Mouse (Mus musculus) stomach, embryonic 16.5 days (tissue): ENCODE data around the gene Vasp. TPM values are rescaled to one million over a fixed set of nuclear protein-coding genes. Genes with fewer than 3 reads are reported as not detected.
A peak's percentile ranks its signal among the peaks of the same experiment; 100 is the strongest.

Experiments used
- ATAC-seq: fragments of 200-750 bp; cut with Nextera tagmentation; 2 replicates; pipeline ENCODE4 v1.8.0; 2017; ENCODE audit warnings: moderate number of reproducible peaks, moderate TSS enrichment; ENCODE audit not compliant: insufficient read depth, low FRiP score
- H3K27ac ChIP-seq: fragments of 300-500 bp; sonication (generic); 2 replicates; pipeline ENCODE4 v1.5.1; 2014; ENCODE audit warnings: low read length
- H3K27me3 ChIP-seq: fragments of 300-500 bp; sonication (generic); 2 replicates; pipeline ENCODE4 v1.6.1; 2014; ENCODE audit warnings: low read length, control low read depth, mixed read lengths; ENCODE audit not compliant: control insufficient read depth, insufficient read depth
- H3K36me3 ChIP-seq: fragments of 300-500 bp; sonication (generic); 2 replicates; pipeline ENCODE4 v1.6.1; 2014; ENCODE audit warnings: low read length; ENCODE audit not compliant: control insufficient read depth, insufficient read depth
- H3K4me1 ChIP-seq: fragments of 300-500 bp; sonication (generic); 2 replicates; pipeline ENCODE4 v1.6.1; 2014; ENCODE audit warnings: low read length, control low read depth, mixed read lengths; ENCODE audit not compliant: control insufficient read depth, insufficient read depth
- H3K4me2 ChIP-seq: fragments of 300-500 bp; sonication (generic); 2 replicates; pipeline ENCODE4 v1.6.1; 2014; ENCODE audit warnings: low read depth, low read length, mixed read lengths
- H3K4me3 ChIP-seq: fragments of 300-500 bp; sonication (generic); replicated peaks from 2 replicates; pipeline ENCODE4 v1.5.1; 2014; ENCODE audit warnings: mild to moderate bottlenecking, low read length
- H3K9ac ChIP-seq: fragments of 300-500 bp; sonication (generic); 2 replicates; pipeline ENCODE4 v1.6.1; 2014; ENCODE audit warnings: low read length
- H3K9me3 ChIP-seq: fragments of 300-500 bp; sonication (generic); replicated peaks from 2 replicates; pipeline ENCODE4 v1.6.1; 2016; ENCODE audit warnings: low read length, control low read depth; ENCODE audit not compliant: control insufficient read depth
- WGBS: fragments of 180-500 bp; shearing (Covaris S2); extraction: QIAGEN DNeasy Blood & Tissue Kit; methylation state at CpG from one replicate; pipeline ENCODE4 v1.1.7; 2014; 5-methylcytosine and 5-hydroxymethylcytosine counted together
- polyA plus RNA-seq: library from polyadenylated mRNA; unstranded; fragments of >200 nt; fragmentation: Nextera tagmentation; extraction: Ambion mirVana; gene quantifications from 2 replicates; pipeline ENCODE4 v1.2.1, GENCODE M21; 2015

Gene Vasp
- polyA plus RNA-seq, 1 experiment from 2014 or later = 85.6 TPM

DNA sequence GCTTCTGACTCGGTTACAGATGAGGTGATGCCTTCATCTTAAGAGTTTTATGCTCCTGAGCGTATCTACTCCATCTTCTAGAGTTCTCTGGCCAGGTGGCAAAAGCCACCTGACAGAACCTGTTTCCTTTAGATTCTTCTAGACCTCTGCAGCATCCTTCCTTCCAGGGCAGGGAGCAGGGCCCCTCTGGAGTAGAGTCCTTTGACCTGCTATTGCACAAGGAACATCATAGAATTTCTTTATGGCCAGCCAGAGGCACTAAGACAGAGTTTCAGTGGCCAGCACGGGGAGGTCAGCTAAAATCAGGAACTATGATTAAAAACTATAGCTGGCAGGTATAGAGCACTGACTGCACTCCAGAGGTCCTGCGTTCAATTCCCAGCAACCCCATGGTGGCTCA, 19.5 kb downstream of the Vasp start:
- H3K4me3 ChIP-seq = no peak overlapping the region

DNA sequence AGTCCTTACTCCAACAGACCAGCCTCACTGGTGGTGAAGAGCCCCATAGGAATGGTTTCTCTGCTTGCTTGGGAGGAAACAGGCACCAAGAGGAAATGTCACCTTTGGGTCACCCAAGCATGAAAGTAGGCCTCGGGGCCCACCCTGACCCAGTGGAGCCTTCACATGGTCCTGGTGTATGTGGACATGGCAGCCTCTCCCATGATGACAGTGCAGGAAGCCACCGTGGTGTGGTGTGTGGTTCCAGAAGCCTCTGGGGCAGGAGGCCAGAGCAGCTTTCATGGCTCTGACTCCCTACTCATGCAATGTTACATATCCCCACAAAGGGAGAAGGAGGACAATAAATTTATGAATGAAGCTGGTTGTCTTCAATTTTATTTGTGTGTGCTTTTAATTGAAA, 24.1 kb downstream of the Vasp start:
- Histone ChIP-seq H3K9ac (no peak overlapping the region), H3K27ac (no peak overlapping the region), H3K27me3 (no peaks in the 10 kb centered on the region), H3K4me2 (no peak overlapping the region), H3K4me3 (no peak overlapping the region), H3K36me3 (0 out of 2 replicates have a peak, but pooled peaks cover 4% of the 10 kb centered on the region), H3K4me1 (no peaks in the 10 kb centered on the region), H3K9me3 (no peaks in the 10 kb centered on the region)
- WGBS = 100% methylated on average over 2 of the region's 2 CpGs
- no peak for ATAC-seq

More for the DNA sequence above, 19.5 kb downstream of the Vasp start:
- H3K27ac ChIP-seq = no peak overlapping the region
- H3K27me3 ChIP-seq = no peaks in the 10 kb centered on the region
- no peak overlapping the region for H3K9ac ChIP-seq
- H3K36me3 ChIP-seq = peaks cover 18% of the 10 kb centered on the region; the same call in 1 of the 2 replicates
- H3K4me2 ChIP-seq = no peak overlapping the region
- no peaks in the 10 kb centered on the region for H3K4me1 ChIP-seq
- WGBS = 74% methylated on average over 4 of the region's 4 CpGs
- no peaks in the 10 kb centered on the region for H3K9me3 ChIP-seq
- no peak for ATAC-seq

- Histone ChIP-seq H3K4me3 (no peak overlapping the region), H3K9me3 (no peaks in the 10 kb centered on the region), H3K4me1 (no peaks in the 10 kb centered on the region), H3K27ac (no peak overlapping the region), H3K27me3 (no peaks in the 10 kb centered on the region), H3K36me3 (0 out of 2 replicates have a peak, but pooled peaks cover 4% of the 10 kb centered on the region), H3K9ac (no peak overlapping the region), H3K4me2 (no peak overlapping the region)
- WGBS = 88% methylated on average over 1 of the region's 1 CpGs
- no peak; the same call in 1 of the 2 replicates for ATAC-seq
Measured at GRCm38 (mm10) chr7:19246855-19247254, 24.8 kb downstream of the Vasp start.

DNA sequence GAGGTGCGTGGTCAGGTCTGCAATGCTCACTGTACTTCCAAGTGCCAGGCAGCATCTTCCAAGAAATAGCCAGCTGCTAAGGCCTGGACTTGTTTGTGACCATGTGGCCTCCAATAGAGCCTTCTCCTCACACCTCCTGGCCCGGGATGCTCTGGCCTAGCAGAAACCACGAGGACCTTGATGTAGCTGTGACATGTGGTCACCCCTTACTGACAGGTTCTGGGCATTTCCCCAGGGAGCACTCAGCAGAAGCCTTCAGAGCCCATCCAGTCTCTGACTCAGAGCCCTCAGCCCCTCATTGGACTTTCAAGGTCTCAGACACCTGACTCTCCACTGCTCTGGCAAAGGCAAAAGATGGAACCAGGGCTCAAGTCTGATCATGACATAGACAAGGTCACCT, 26.5 kb downstream of the Vasp start:
- no peak overlapping the region for H3K4me3 ChIP-seq
- H3K27ac ChIP-seq = no peak overlapping the region
- H3K27me3 ChIP-seq = no peaks in the 10 kb centered on the region
- ATAC-seq = no peak
- no peaks in the 10 kb centered on the region for H3K9me3 ChIP-seq
- no peak overlapping the region for H3K4me2 ChIP-seq
- WGBS = 93% methylated on average over 3 of the region's 3 CpGs
- peaks cover 5% of the 10 kb centered on the region; the same call in 1 of the 2 replicates for H3K4me1 ChIP-seq
- H3K9ac ChIP-seq = no peak overlapping the region
- H3K36me3 ChIP-seq = 0 out of 2 replicates have a peak, but pooled peaks cover 4% of the 10 kb centered on the region

DNA sequence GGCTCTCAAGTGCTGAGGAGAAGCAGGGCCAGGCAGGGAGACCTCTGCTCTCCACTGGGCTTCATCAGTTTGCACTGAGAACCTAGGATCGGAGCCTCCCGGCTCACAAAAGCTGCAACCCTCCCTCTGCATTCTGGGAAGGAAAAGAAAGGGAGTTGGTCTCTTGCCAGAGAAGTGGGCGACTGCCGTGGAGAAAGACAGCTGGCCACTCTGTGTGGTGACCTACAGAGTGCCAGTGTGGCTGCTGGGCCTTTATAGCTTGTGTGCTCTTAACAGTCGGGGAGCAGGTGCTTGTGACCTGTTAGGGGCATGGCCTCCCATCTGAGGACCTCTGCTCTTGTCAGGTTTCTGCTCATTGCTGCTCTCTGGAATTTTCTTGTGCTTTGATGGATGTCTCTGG, 27.8 kb downstream of the Vasp start:
- no peak for ATAC-seq

GRCm38 (mm10) chr7:19242005-19242404, 29.6 kb downstream of the Vasp start:
- Histone ChIP-seq H3K9me3 (no peaks in the 10 kb centered on the region), H3K9ac (no peak overlapping the region), H3K27me3 (no peaks in the 10 kb centered on the region), H3K27ac (no peak overlapping the region), H3K4me3 (no peak overlapping the region), H3K4me1 (peaks cover 8% of the 10 kb centered on the region; the same call in 1 of the 2 replicates), H3K36me3 (no peaks in the 10 kb centered on the region), H3K4me2 (no peak overlapping the region)
- WGBS = 89% methylated on average over 1 of the region's 1 CpGs
- no peak for ATAC-seq

More for the DNA sequence above, 27.8 kb downstream of the Vasp start:
- peaks cover 8% of the 10 kb centered on the region; the same call in 1 of the 2 replicates for H3K4me1 ChIP-seq
- H3K4me2 ChIP-seq = no peak overlapping the region
- H3K9me3 ChIP-seq = no peaks in the 10 kb centered on the region
- H3K27ac ChIP-seq = no peak overlapping the region
- H3K9ac ChIP-seq = no peak overlapping the region
- H3K36me3 ChIP-seq = 0 out of 2 replicates have a peak, but pooled peaks cover 4% of the 10 kb centered on the region
- no peak overlapping the region for H3K4me3 ChIP-seq
- 70% methylated on average over 5 of the region's 5 CpGs for WGBS
- no peaks in the 10 kb centered on the region for H3K27me3 ChIP-seq

DNA sequence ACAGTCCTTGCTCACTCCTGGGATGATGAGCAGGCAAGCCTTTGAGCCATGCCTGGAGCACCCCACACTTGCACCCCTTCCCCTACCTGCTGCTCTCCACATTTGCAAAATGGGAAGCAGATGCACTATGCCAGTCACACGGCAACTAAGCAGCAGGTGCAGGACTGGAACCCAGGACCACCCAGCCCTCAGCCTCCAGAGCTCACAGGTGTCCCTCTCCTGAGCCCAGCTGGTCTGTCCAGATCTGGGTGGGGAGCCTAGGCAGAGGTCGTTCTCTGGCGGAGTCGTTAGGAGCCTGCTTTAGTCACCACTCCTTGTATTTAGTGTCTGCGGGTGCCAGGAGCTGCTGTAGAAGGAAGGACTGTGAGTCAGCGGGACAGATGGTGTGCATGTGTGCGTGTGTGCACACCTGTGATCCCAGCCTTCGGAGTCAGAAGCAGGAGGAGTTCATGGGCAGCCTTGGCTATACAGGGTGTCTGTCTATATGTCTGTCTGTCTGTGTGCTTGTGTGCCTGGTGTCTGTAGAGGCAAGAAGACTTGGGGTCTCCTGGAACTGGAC, 30.6 kb downstream of the Vasp start:
- Histone ChIP-seq H3K4me2 (no peak overlapping the region), H3K4me1 (peaks cover 14% of the 10 kb centered on the region), H3K27me3 (no peaks in the 10 kb centered on the region), H3K9me3 (no peaks in the 10 kb centered on the region), H3K36me3 (no peaks in the 10 kb centered on the region), H3K9ac (no peak overlapping the region), H3K4me3 (no peak overlapping the region), H3K27ac (no peak overlapping the region; the same call in 1 of the 2 replicates)
- ATAC-seq = 0 out of 2 replicates have a peak, but pooled peaks have one; percentile 31
- 80% methylated on average over 8 of the region's 8 CpGs for WGBS

DNA sequence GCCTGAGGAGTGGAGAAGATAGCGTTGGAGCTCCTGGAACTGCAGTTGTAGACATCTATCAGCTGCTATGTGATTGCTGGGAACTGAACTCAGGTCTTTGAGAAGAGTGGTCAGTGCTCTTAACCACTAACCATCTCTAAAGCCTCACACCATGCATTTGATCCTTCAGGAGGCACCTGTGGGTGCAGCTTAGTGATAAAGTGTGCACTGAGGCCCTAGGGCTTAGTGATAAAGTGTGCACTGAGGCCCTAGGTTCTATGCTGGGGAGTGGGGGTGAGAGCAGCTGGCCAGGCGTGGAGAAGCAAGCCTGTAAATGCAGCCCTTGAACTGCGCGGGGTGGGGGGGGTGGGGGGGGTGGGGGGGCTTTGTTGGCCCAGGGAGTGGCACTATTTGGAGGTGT, 31.6 kb downstream of the Vasp start:
- H3K4me1 ChIP-seq = peaks cover 19% of the 10 kb centered on the region
- H3K4me3 ChIP-seq = no peak overlapping the region
- H3K4me2 ChIP-seq = no peak overlapping the region
- no peaks in the 10 kb centered on the region for H3K27me3 ChIP-seq
- no peak for ATAC-seq
- no peaks in the 10 kb centered on the region for H3K9me3 ChIP-seq
- H3K27ac ChIP-seq = peak overlapping the region; percentile 66
- H3K36me3 ChIP-seq = no peaks in the 10 kb centered on the region
- 44% methylated on average over 4 of the region's 4 CpGs for WGBS
- H3K9ac ChIP-seq = no peak overlapping the region

- 0% methylated on average over 1 of the region's 1 CpGs for WGBS
- Histone ChIP-seq H3K4me2 (no peak overlapping the region), H3K36me3 (no peaks in the 10 kb centered on the region), H3K9ac (no peak overlapping the region; the same call in 1 of the 2 replicates), H3K9me3 (no peaks in the 10 kb centered on the region), H3K4me3 (no peak overlapping the region), H3K4me1 (peaks cover 19% of the 10 kb centered on the region), H3K27ac (peak overlapping the region; percentile 66; the same call in 1 of the 2 replicates), H3K27me3 (no peaks in the 10 kb centered on the region)
- ATAC-seq = peak; percentile 91
Measured at GRCm38 (mm10) chr7:19239423-19239822, 32.2 kb downstream of the Vasp start.
